Mouse (Mus musculus): ENCODE data around the gene Recql5.

DNA sequence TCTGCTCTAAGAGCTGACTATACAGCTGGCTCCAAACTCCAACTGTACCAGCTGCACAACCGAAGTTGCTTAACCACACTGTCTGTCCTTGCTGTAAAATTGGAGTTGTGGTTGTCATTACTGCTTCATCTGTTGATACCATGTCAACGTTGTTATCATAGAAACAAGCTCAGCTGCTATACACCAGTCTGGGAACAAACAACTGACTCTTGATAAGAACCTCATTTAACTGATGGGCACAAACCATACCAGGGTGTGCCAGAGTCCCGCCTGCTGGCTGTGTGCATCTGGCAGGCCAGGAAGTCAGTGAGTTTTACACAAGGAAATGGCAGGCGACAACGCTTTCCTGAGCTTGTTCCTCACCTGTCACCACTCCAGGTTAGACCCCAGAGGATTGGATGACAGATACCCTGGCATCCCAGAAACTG is 22.1 kb downstream of the Recql5 start:
- TF ChIP-seq CTCF (IDR thresholded peaks at IDR 0.05; ENCODE audit: insufficient read depth, low read length) (no peak), POLR2A (IDR thresholded peaks at IDR 0.05; ENCODE audit: borderline replicate concordance, extremely low read depth, low read depth, low read length) (no peak)
